Mouse (Mus musculus) gastrocnemius, postnatal 25 days (tissue): ENCODE data around the gene Reep3. TPM values are rescaled to one million over a fixed set of nuclear protein-coding genes. Genes with fewer than 3 reads are reported as not detected.
"Not testable (repeated sequence)": the region's sequence is repeated elsewhere in the genome, so short reads cannot be mapped to it uniquely, and the experiment has no call there.

Source experiments
- DNase-seq: peaks from one replicate; pipeline ENCODE4 v3.0.0; 2022
- long read RNA-seq, 2 experiments: library from polyadenylated mRNA; stranded (forward); transcript quantifications; one replicate each; pipeline ENCODE4 v2.0.0; 2021
- total RNA-seq, 2 experiments: library from RNA; stranded (reverse); gene quantifications; 1 replicate in 1 of 2; 2 replicates in 1 of 2; pipeline ENCODE4 v1.2.3; 2021

Gene Reep3
- 10 to 100 TPM; 10.3 to 12.6 TPM for total RNA-seq
- long read RNA-seq, experiment 1, full-length matches to known transcripts: 1 of 12 reads
- long read RNA-seq, experiment 1, partial matches to known transcripts: 2 of 12 reads
- long read RNA-seq, experiment 1, other reads (novel, unspliced or antisense): 9 of 12 reads
- long read RNA-seq, experiment 2, full-length matches to known transcripts: 2 of 7 reads
- long read RNA-seq, experiment 2, partial matches to known transcripts: 0 of 7 reads
- long read RNA-seq, experiment 2, other reads (novel, unspliced or antisense): 5 of 7 reads

GRCm38 (mm10) chr10:67096621-67097436, at the start of gene Reep3:
Reep3 (minus strand) TSS chr10:67096945.
- DNase-seq: peak; percentile 83

GRCm38 (mm10) chr10:67145623-67146022, 48.9 kb upstream of the Reep3 start:
- no peak for DNase-seq

- no peak for DNase-seq
Measured at GRCm38 (mm10) chr10:67144269-67144668, 47.5 kb upstream of the Reep3 start.

- DNase-seq: no peak
Measured at GRCm38 (mm10) chr10:67143661-67144060, 46.9 kb upstream of the Reep3 start.

GRCm38 (mm10) chr10:67137437-67137836, 40.7 kb upstream of the Reep3 start:
- no peak for DNase-seq

GRCm38 (mm10) chr10:67134322-67134721, 37.6 kb upstream of the Reep3 start:
- no peak for DNase-seq

- DNase-seq: no peak
Measured at GRCm38 (mm10) chr10:67131709-67132108, 35.0 kb upstream of the Reep3 start.

GRCm38 (mm10) chr10:67129531-67129930, 32.8 kb upstream of the Reep3 start:
- peak; percentile 59 for DNase-seq

GRCm38 (mm10) chr10:67126859-67127758, 30.4 kb upstream of the Reep3 start:
- peak; percentile 45 for DNase-seq

- DNase-seq: peak; percentile 64
Measured at GRCm38 (mm10) chr10:67126061-67126858, 29.5 kb upstream of the Reep3 start.

GRCm38 (mm10) chr10:67124156-67124555, 27.4 kb upstream of the Reep3 start:
- DNase-seq: no peak

GRCm38 (mm10) chr10:67123756-67124155, 27.0 kb upstream of the Reep3 start:
- DNase-seq: no peak

- no peak for DNase-seq
Measured at GRCm38 (mm10) chr10:67120640-67121039, 23.9 kb upstream of the Reep3 start.

- no peak for DNase-seq
Measured at GRCm38 (mm10) chr10:67120180-67120579, 23.4 kb upstream of the Reep3 start.

GRCm38 (mm10) chr10:67119291-67119690, 22.5 kb upstream of the Reep3 start:
- DNase-seq: no peak

GRCm38 (mm10) chr10:67116251-67116650, 19.5 kb upstream of the Reep3 start:
- DNase-seq: peak; percentile 46

- peak; percentile 38 for DNase-seq
Measured at GRCm38 (mm10) chr10:67115666-67116091, 18.9 kb upstream of the Reep3 start.

- no peak for DNase-seq
Measured at GRCm38 (mm10) chr10:67115115-67115514, 18.4 kb upstream of the Reep3 start.

- no peak for DNase-seq
Measured at GRCm38 (mm10) chr10:67113833-67114232, 17.1 kb upstream of the Reep3 start.

GRCm38 (mm10) chr10:67112967-67113366, 16.2 kb upstream of the Reep3 start:
- DNase-seq: not testable (repeated sequence)

- no peak for DNase-seq
Measured at GRCm38 (mm10) chr10:67111799-67112177, 15.0 kb upstream of the Reep3 start.
